Mouse (Mus musculus) lung, embryonic 14.5 days (tissue): ENCODE measurements around the gene Cox4i1. TPM values are rescaled to one million over a fixed set of nuclear protein-coding genes. Genes with fewer than 3 reads are reported as not detected.

Source experiments
- ATAC-seq: fragments of 200-750 bp; cut with Nextera tagmentation; 2 replicates; pipeline ENCODE4 v1.8.0; 2017; ENCODE audit warnings: mild to moderate bottlenecking, moderate TSS enrichment, moderate library complexity; ENCODE audit not compliant: insufficient read depth
- DNase-seq: peaks from one replicate; pipeline ENCODE4 v3.0.0-alpha.2; 2015
- H3K27ac ChIP-seq: fragments of 300-500 bp; sonication (generic); 2 replicates; pipeline ENCODE4 v1.5.1; 2014; ENCODE audit warnings: low read depth, mild to moderate bottlenecking, moderate library complexity
- H3K27me3 ChIP-seq: fragments of 300-500 bp; sonication (generic); 2 replicates; pipeline ENCODE4 v1.6.1; 2014; ENCODE audit warnings: low read length, control low read depth; ENCODE audit not compliant: insufficient read depth
- H3K36me3 ChIP-seq: fragments of 300-500 bp; sonication (generic); 2 replicates; pipeline ENCODE4 v1.6.1; 2014; ENCODE audit warnings: control low read depth; ENCODE audit not compliant: insufficient read depth
- H3K4me1 ChIP-seq: fragments of 300-500 bp; sonication (generic); 2 replicates; pipeline ENCODE4 v1.6.1; 2014; ENCODE audit warnings: antibody characterized with exemption, control low read depth; ENCODE audit not compliant: insufficient read depth
- H3K4me2 ChIP-seq: fragments of 300-500 bp; sonication (generic); 2 replicates; pipeline ENCODE4 v1.6.1; 2014; ENCODE audit warnings: mild to moderate bottlenecking
- H3K4me3 ChIP-seq: fragments of 300-500 bp; sonication (generic); 2 replicates; pipeline ENCODE4 v1.5.1; 2014; ENCODE audit warnings: low read depth, low read length
- H3K9ac ChIP-seq: fragments of 300-500 bp; sonication (generic); 2 replicates; pipeline ENCODE4 v1.6.1; 2014
- H3K9me3 ChIP-seq: fragments of 300-500 bp; sonication (generic); 2 replicates; pipeline ENCODE4 v1.6.1; 2016; ENCODE audit warnings: low read depth, low read length, control low read depth
- CTCF ChIP-seq: IDR thresholded peaks from 2 replicates; pipeline ENCODE4 v1.5.1; 2016; ENCODE audit warnings: antibody characterized with exemption, low read depth
- WGBS: fragments of 180-500 bp; shearing (Covaris S2); extraction: QIAGEN DNeasy Blood & Tissue Kit; methylation state at CpG from one replicate; pipeline ENCODE4 v1.1.7; 2014; 5-methylcytosine and 5-hydroxymethylcytosine counted together
- polyA plus RNA-seq: library from polyadenylated mRNA; unstranded; fragments of >200 nt; fragmentation: Nextera tagmentation; extraction: Ambion mirVana; gene quantifications from 2 replicates; pipeline ENCODE4 v1.2.1, GENCODE M21; 2014

Cox4i1 gene
- polyA plus RNA-seq, 1 experiment from 2014 or later: 941 TPM

GRCm38 (mm10) chr8:120700053-120700452, 32.0 kb downstream of the Cox4i1 start:
- WGBS: 79% methylated on average over 4 of the region's 4 CpGs

GRCm38 (mm10) chr8:120701758-120702465, 33.9 kb downstream of the Cox4i1 start:
- H3K9me3 ChIP-seq: no peaks in the 10 kb centered on the region
- TF ChIP-seq CTCF: no peak
- H3K4me1 ChIP-seq: peaks cover 20% of the 10 kb centered on the region
- ATAC-seq (no peak), DNase-seq (no peak)
- no peak overlapping the region for H3K27ac ChIP-seq
- no peak overlapping the region for H3K4me2 ChIP-seq
- H3K9ac ChIP-seq: no peak overlapping the region; the same call in 1 of the 2 replicates
- H3K36me3 ChIP-seq: no peaks in the 10 kb centered on the region
- H3K4me3 ChIP-seq: no peak overlapping the region
- no peaks in the 10 kb centered on the region for H3K27me3 ChIP-seq
- WGBS: 50% methylated on average over 19 of the region's 19 CpGs

More at GRCm38 (mm10) chr8:120700053-120700452, 32.0 kb downstream of the Cox4i1 start:
- no peaks in the 10 kb centered on the region for H3K9me3 ChIP-seq
- DNase-seq (no peak), ATAC-seq (no peak)
- peaks cover 30% of the 10 kb centered on the region for H3K4me1 ChIP-seq
- no peak for TF ChIP-seq CTCF
- no peak overlapping the region for H3K4me3 ChIP-seq
- no peak overlapping the region for H3K9ac ChIP-seq
- no peak overlapping the region for H3K4me2 ChIP-seq
- no peaks in the 10 kb centered on the region for H3K36me3 ChIP-seq
- 0 out of 2 replicates have a peak overlapping the region, but pooled peaks have one; percentile 8 for H3K27ac ChIP-seq
- no peaks in the 10 kb centered on the region for H3K27me3 ChIP-seq

GRCm38 (mm10) chr8:120704203-120704602, 36.2 kb downstream of the Cox4i1 start:
- no peak for TF ChIP-seq CTCF
- H3K36me3 ChIP-seq: no peaks in the 10 kb centered on the region
- no peak overlapping the region for H3K27ac ChIP-seq
- peaks cover 6% of the 10 kb centered on the region; the same call in 1 of the 2 replicates for H3K4me1 ChIP-seq
- 41% methylated on average over 9 of the region's 9 CpGs for WGBS
- no peaks in the 10 kb centered on the region for H3K27me3 ChIP-seq
- H3K4me2 ChIP-seq: no peak overlapping the region
- H3K9ac ChIP-seq: no peak overlapping the region
- no peaks in the 10 kb centered on the region for H3K9me3 ChIP-seq
- no peak for ATAC-seq
- H3K4me3 ChIP-seq: no peak overlapping the region
- peak; percentile 43 for DNase-seq

- 77% methylated on average over 15 of the region's 15 CpGs for WGBS
- ATAC-seq (no peak), DNase-seq (no peak)
- Histone ChIP-seq H3K9ac (no peak overlapping the region), H3K4me1 (no peaks in the 10 kb centered on the region), H3K36me3 (no peaks in the 10 kb centered on the region), H3K9me3 (no peaks in the 10 kb centered on the region), H3K27ac (no peak overlapping the region), H3K27me3 (no peaks in the 10 kb centered on the region), H3K4me3 (no peak overlapping the region), H3K4me2 (no peak overlapping the region)
- no peak for TF ChIP-seq CTCF
These were observed 37.1 kb downstream of the Cox4i1 start for GRCm38 (mm10) chr8:120705163-120705562.

GRCm38 (mm10) chr8:120706193-120706592, 38.2 kb downstream of the Cox4i1 start:
- 69% methylated on average over 3 of the region's 3 CpGs for WGBS
- no peak for TF ChIP-seq CTCF
- Histone ChIP-seq H3K4me2 (no peak overlapping the region), H3K9me3 (no peaks in the 10 kb centered on the region), H3K9ac (no peak overlapping the region), H3K4me1 (no peaks in the 10 kb centered on the region), H3K27ac (no peak overlapping the region), H3K36me3 (no peaks in the 10 kb centered on the region), H3K27me3 (no peaks in the 10 kb centered on the region), H3K4me3 (no peak overlapping the region)
- no peak for ATAC-seq
- no peak for DNase-seq

GRCm38 (mm10) chr8:120709176-120709575, 41.2 kb downstream of the Cox4i1 start:
- ATAC-seq (no peak), DNase-seq (no peak)
- Histone ChIP-seq H3K27me3 (no peaks in the 10 kb centered on the region), H3K4me2 (no peak overlapping the region), H3K4me1 (no peaks in the 10 kb centered on the region), H3K27ac (no peak overlapping the region), H3K4me3 (no peak overlapping the region), H3K36me3 (no peaks in the 10 kb centered on the region), H3K9me3 (no peaks in the 10 kb centered on the region), H3K9ac (no peak overlapping the region)
- 66% methylated on average over 10 of the region's 10 CpGs for WGBS
- no peak for TF ChIP-seq CTCF

- 77% methylated on average over 6 of the region's 6 CpGs for WGBS
These were observed 47.2 kb downstream of the Cox4i1 start for GRCm38 (mm10) chr8:120715200-120715599.

More at GRCm38 (mm10) chr8:120715200-120715599, 47.2 kb downstream of the Cox4i1 start:
- H3K4me2 ChIP-seq: no peak overlapping the region
- no peaks in the 10 kb centered on the region for H3K4me1 ChIP-seq
- no peak overlapping the region for H3K9ac ChIP-seq
- no peak overlapping the region for H3K27ac ChIP-seq
- H3K36me3 ChIP-seq: no peaks in the 10 kb centered on the region
- no peak for TF ChIP-seq CTCF
- ATAC-seq (no peak), DNase-seq (no peak)
- no peaks in the 10 kb centered on the region for H3K27me3 ChIP-seq
- no peaks in the 10 kb centered on the region for H3K9me3 ChIP-seq
- no peak overlapping the region for H3K4me3 ChIP-seq
